Mouse (Mus musculus): ENCODE results near the gene Fam186b. TPM values are rescaled to one million over a fixed set of nuclear protein-coding genes. Genes with fewer than 3 reads are reported as not detected.
A peak's percentile ranks its signal among the peaks of the same experiment; 100 is the strongest.

The Fam186b gene
- polyA plus RNA-seq, 1 experiment from 2014 or later: 0.13 TPM

- Histone ChIP-seq H3K4me3 (ENCODE audit: low read length) (no peak overlapping the region), H3K36me3 (ENCODE audit: control insufficient read depth, insufficient read depth) (peaks cover 38% of the 10 kb centered on the region), H3K27me3 (ENCODE audit: control insufficient read depth, insufficient read depth, low read length) (no peaks in the 10 kb centered on the region), H3K4me1 (ENCODE audit: control insufficient read depth, insufficient read depth, low read length) (peaks cover 3% of the 10 kb centered on the region; the same call in 1 of the 2 replicates), H3K9me3 (replicated peaks; ENCODE audit: control insufficient read depth, low read length) (no peaks in the 10 kb centered on the region), H3K27ac (ENCODE audit: low read length) (peak overlapping the region; percentile 80), H3K9ac (ENCODE audit: low read length) (0 out of 2 replicates have a peak overlapping the region, but pooled peaks have one; percentile 7), H3K4me2 (ENCODE audit: low read depth, low read length) (no peak overlapping the region)
- ATAC-seq (replicated peaks; ENCODE audit: extremely low read depth, insufficient read depth, low FRiP score): peak; percentile 42; the same call in 1 of the 2 replicates
- WGBS: 73% methylated on average over 16 of the region's 16 CpGs
Measured at GRCm38 (mm10) chr15:99316314-99317266, 20.9 kb upstream of the Fam186b start.

GRCm38 (mm10) chr15:99314891-99315290 lies 19.2 kb upstream of the Fam186b start:
- WGBS: 83% methylated on average over 16 of the region's 16 CpGs
- Histone ChIP-seq H3K9me3 (replicated peaks; ENCODE audit: control insufficient read depth, low read length) (no peaks in the 10 kb centered on the region), H3K27me3 (ENCODE audit: control insufficient read depth, insufficient read depth, low read length) (no peaks in the 10 kb centered on the region), H3K4me2 (ENCODE audit: low read depth, low read length) (no peak overlapping the region), H3K27ac (ENCODE audit: low read length) (no peak overlapping the region), H3K9ac (ENCODE audit: low read length) (no peak overlapping the region), H3K4me3 (ENCODE audit: low read length) (no peak overlapping the region), H3K4me1 (ENCODE audit: control insufficient read depth, insufficient read depth, low read length) (peaks cover 3% of the 10 kb centered on the region; the same call in 1 of the 2 replicates), H3K36me3 (ENCODE audit: control insufficient read depth, insufficient read depth) (peaks cover 46% of the 10 kb centered on the region)
- no peak for ATAC-seq (replicated peaks; ENCODE audit: extremely low read depth, insufficient read depth, low FRiP score)

DNA sequence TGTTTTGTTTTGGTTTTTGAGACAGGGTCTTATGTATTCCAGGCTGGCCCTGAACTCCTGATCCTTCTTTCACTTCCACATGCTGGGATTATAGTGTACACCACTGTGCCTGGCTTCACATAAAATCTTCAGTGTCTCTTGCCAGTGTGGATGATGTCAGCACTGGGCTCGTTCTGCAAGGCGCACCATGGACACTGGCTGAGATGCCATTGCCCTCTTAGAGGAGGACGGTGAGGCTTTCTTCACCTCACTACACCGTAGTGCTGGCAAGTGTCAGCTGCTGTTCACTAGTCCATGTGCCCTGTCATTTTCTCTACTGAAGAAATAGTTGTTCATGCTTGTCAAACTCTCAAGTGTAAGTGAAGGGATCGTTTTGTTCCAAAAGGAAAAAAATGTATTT lies 14.9 kb upstream of the Fam186b start:
- Histone ChIP-seq H3K4me2 (ENCODE audit: low read depth, low read length) (no peak overlapping the region), H3K9me3 (replicated peaks; ENCODE audit: control insufficient read depth, low read length) (no peaks in the 10 kb centered on the region), H3K27me3 (ENCODE audit: control insufficient read depth, insufficient read depth, low read length) (no peaks in the 10 kb centered on the region), H3K27ac (ENCODE audit: low read length) (no peak overlapping the region), H3K4me3 (ENCODE audit: low read length) (no peak overlapping the region), H3K36me3 (ENCODE audit: control insufficient read depth, insufficient read depth) (peaks cover 53% of the 10 kb centered on the region), H3K9ac (ENCODE audit: low read length) (no peak overlapping the region), H3K4me1 (ENCODE audit: control insufficient read depth, insufficient read depth, low read length) (no peaks in the 10 kb centered on the region)
- ATAC-seq (replicated peaks; ENCODE audit: extremely low read depth, insufficient read depth, low FRiP score): no peak
- WGBS: 85% methylated on average over 5 of the region's 5 CpGs

DNA sequence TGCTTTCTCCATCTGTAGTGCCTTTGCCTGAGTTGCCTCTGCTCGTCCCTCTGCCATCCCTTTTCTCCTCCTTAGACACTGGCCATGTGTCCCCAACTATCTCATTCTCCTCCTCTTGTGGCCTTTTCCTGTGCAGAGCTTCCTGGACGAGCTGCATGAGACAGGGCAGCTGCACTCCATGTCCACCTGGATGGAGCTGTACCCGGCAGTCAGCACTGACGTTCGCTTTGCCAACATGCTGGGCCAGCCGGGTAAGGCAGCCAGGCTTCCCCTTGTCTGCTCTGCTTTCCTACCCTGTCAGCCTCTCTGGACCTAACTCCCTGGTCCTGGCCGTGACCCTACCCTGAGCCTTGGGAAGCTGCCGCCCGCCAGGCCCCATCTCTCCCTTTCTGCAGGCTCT lies 13.9 kb upstream of the Fam186b start:
- no peaks in the 10 kb centered on the region for H3K27me3 ChIP-seq (ENCODE audit: control insufficient read depth, insufficient read depth, low read length)
- no peak overlapping the region for H3K4me3 ChIP-seq (ENCODE audit: low read length)
- no peak overlapping the region for H3K9ac ChIP-seq (ENCODE audit: low read length)
- peaks cover 60% of the 10 kb centered on the region for H3K36me3 ChIP-seq (ENCODE audit: control insufficient read depth, insufficient read depth)
- no peak overlapping the region for H3K4me2 ChIP-seq (ENCODE audit: low read depth, low read length)
- no peaks in the 10 kb centered on the region for H3K4me1 ChIP-seq (ENCODE audit: control insufficient read depth, insufficient read depth, low read length)
- H3K27ac ChIP-seq (ENCODE audit: low read length): no peak overlapping the region
- WGBS: 85% methylated on average over 9 of the region's 9 CpGs
- H3K9me3 ChIP-seq (replicated peaks; ENCODE audit: control insufficient read depth, low read length): no peaks in the 10 kb centered on the region
- ATAC-seq (replicated peaks; ENCODE audit: extremely low read depth, insufficient read depth, low FRiP score): no peak

DNA sequence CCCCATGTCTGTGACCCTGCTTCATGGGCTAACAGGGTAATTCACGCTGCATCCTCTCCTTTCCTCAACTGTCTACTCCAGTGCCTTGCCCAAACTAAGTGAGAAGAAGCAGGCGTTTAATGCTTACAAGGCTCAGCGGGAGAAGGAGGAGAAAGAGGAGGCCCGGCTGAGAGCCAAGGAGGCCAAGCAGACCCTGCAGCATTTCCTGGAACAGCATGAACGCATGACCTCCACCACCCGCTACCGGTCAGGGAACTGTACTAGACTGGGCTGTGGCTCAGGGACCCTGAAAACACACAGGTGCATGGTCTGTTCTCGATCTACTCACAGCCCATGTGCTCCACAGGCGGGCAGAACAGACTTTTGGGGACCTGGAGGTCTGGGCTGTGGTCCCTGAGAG lies 11.8 kb upstream of the Fam186b start:
- 85% methylated on average over 9 of the region's 9 CpGs for WGBS
- peaks cover 63% of the 10 kb centered on the region for H3K36me3 ChIP-seq (ENCODE audit: control insufficient read depth, insufficient read depth)
- 0 out of 2 replicates have a peak, but pooled peaks have one; percentile 28 for ATAC-seq (replicated peaks; ENCODE audit: extremely low read depth, insufficient read depth, low FRiP score)

GRCm38 (mm10) chr15:99296213-99296612 lies 525 bp upstream of the Fam186b start:
- Histone ChIP-seq H3K27ac (ENCODE audit: low read length) (peak overlapping the region; percentile 84), H3K4me3 (ENCODE audit: low read length) (peak overlapping the region; percentile 78), H3K9ac (ENCODE audit: low read length) (peak overlapping the region; percentile 51), H3K4me2 (ENCODE audit: low read depth, low read length) (peak overlapping the region; percentile 82), H3K36me3 (ENCODE audit: control insufficient read depth, insufficient read depth) (no peaks in the 10 kb centered on the region), H3K9me3 (replicated peaks; ENCODE audit: control insufficient read depth, low read length) (no peaks in the 10 kb centered on the region), H3K27me3 (ENCODE audit: control insufficient read depth, insufficient read depth, low read length) (no peaks in the 10 kb centered on the region), H3K4me1 (ENCODE audit: control insufficient read depth, insufficient read depth, low read length) (peaks cover 14% of the 10 kb centered on the region)
- ATAC-seq (replicated peaks; ENCODE audit: extremely low read depth, insufficient read depth, low FRiP score): no peak
- 37% methylated on average over 5 of the region's 5 CpGs for WGBS

More for the DNA sequence above, 11.8 kb upstream of the Fam186b start:
- H3K9me3 ChIP-seq (replicated peaks; ENCODE audit: control insufficient read depth, low read length): no peaks in the 10 kb centered on the region
- H3K4me1 ChIP-seq (ENCODE audit: control insufficient read depth, insufficient read depth, low read length): no peaks in the 10 kb centered on the region
- no peak overlapping the region for H3K4me3 ChIP-seq (ENCODE audit: low read length)
- no peak overlapping the region for H3K9ac ChIP-seq (ENCODE audit: low read length)
- H3K27me3 ChIP-seq (ENCODE audit: control insufficient read depth, insufficient read depth, low read length): no peaks in the 10 kb centered on the region
- no peak overlapping the region for H3K4me2 ChIP-seq (ENCODE audit: low read depth, low read length)
- no peak overlapping the region for H3K27ac ChIP-seq (ENCODE audit: low read length)

GRCm38 (mm10) chr15:99294813-99295374 lies 794 bp downstream of the Fam186b start, which contains the start of gene Prpf40b:
Gene Prpf40b, plus strand, starts transcription at chr15:99295087.
- under 1% methylated on average over 64 of the region's 64 CpGs for WGBS
- Histone ChIP-seq H3K4me1 (ENCODE audit: control insufficient read depth, insufficient read depth, low read length) (peaks cover 14% of the 10 kb centered on the region), H3K27ac (ENCODE audit: low read length) (peak within 1 kb of the TSS; percentile 84), H3K9me3 (replicated peaks; ENCODE audit: control insufficient read depth, low read length) (no peaks in the 10 kb centered on the region), H3K4me3 (ENCODE audit: low read length) (peak within 1 kb of the TSS; percentile 78), H3K27me3 (ENCODE audit: control insufficient read depth, insufficient read depth, low read length) (no peaks in the 10 kb centered on the region), H3K9ac (ENCODE audit: low read length) (peak within 1 kb of the TSS; percentile 85), H3K36me3 (ENCODE audit: control insufficient read depth, insufficient read depth) (no peaks in the 10 kb centered on the region), H3K4me2 (ENCODE audit: low read depth, low read length) (peak within 1 kb of the TSS; percentile 82)
- peak; percentile 95 for ATAC-seq (replicated peaks; ENCODE audit: extremely low read depth, insufficient read depth, low FRiP score)

DNA sequence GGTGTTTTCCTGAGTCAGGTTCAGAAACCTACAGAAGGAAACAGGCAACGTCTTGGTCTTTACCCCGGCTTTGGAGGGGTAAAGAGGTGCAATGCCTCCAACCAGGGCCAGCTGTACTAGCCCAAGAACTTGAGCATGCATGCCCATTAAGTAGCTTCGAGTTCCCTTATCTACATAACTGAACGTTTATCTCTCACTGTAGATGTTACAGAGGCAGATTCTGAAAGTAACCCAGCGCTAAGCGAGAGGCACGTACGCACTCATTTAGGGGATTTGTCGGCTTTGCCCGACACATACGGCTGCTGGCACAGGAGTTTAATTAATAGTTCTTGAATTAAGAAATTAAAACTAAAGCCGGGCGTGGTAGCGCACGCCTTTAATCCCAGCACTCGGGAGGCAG lies 1.4 kb downstream of the Fam186b start:
- Histone ChIP-seq H3K36me3 (ENCODE audit: control insufficient read depth, insufficient read depth) (no peaks in the 10 kb centered on the region), H3K4me2 (ENCODE audit: low read depth, low read length) (peak overlapping the region; percentile 82), H3K27me3 (ENCODE audit: control insufficient read depth, insufficient read depth, low read length) (no peaks in the 10 kb centered on the region), H3K4me1 (ENCODE audit: control insufficient read depth, insufficient read depth, low read length) (peaks cover 14% of the 10 kb centered on the region), H3K4me3 (ENCODE audit: low read length) (peak overlapping the region; percentile 78), H3K9ac (ENCODE audit: low read length) (peak overlapping the region; percentile 85), H3K9me3 (replicated peaks; ENCODE audit: control insufficient read depth, low read length) (no peaks in the 10 kb centered on the region), H3K27ac (ENCODE audit: low read length) (peak overlapping the region; percentile 84)
- no peak for ATAC-seq (replicated peaks; ENCODE audit: extremely low read depth, insufficient read depth, low FRiP score)
- WGBS: 12% methylated on average over 16 of the region's 16 CpGs

DNA sequence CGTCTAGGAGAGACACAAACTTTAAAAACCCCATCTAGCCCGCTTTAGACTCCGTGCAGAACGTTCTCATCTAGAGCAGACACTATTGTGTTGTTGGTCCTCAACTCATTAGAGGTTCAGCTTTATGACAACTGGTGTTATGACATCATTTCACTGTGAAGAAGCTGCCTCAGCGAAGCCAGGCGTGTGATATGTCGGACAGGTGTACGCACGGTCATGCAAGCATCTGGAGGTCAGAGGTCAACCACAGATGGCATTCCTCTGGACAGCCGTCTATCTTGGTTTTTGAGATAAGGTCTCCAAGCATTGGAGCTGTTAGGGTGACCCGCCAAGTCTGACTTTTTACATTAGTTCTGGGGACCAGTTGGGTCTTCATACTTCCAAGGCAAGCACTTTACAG lies 5.1 kb downstream of the Fam186b start:
- Histone ChIP-seq H3K9ac (ENCODE audit: low read length) (no peak overlapping the region), H3K9me3 (replicated peaks; ENCODE audit: control insufficient read depth, low read length) (no peaks in the 10 kb centered on the region; the same call in 1 of the 2 replicates), H3K27ac (ENCODE audit: low read length) (no peak overlapping the region), H3K4me2 (ENCODE audit: low read depth, low read length) (no peak overlapping the region), H3K27me3 (ENCODE audit: control insufficient read depth, insufficient read depth, low read length) (no peaks in the 10 kb centered on the region), H3K36me3 (ENCODE audit: control insufficient read depth, insufficient read depth) (no peaks in the 10 kb centered on the region), H3K4me1 (ENCODE audit: control insufficient read depth, insufficient read depth, low read length) (peaks cover 7% of the 10 kb centered on the region), H3K4me3 (ENCODE audit: low read length) (no peak overlapping the region)
- no peak for ATAC-seq (replicated peaks; ENCODE audit: extremely low read depth, insufficient read depth, low FRiP score)
- WGBS: 80% methylated on average over 11 of the region's 11 CpGs

Measured in heart, embryonic 16.5 days (tissue).